Mouse (Mus musculus) CD4-positive helper T cell, adult 2 months (primary cell): Measurements from ENCODE around the gene Kcnab2.

Experiments used
- DNase-seq: peaks from one replicate; pipeline ENCODE4 v3.0.0-alpha.2; 2012; ENCODE audit warnings: low read depth, missing footprints, low spot score

Kcnab2 gene

DNA sequence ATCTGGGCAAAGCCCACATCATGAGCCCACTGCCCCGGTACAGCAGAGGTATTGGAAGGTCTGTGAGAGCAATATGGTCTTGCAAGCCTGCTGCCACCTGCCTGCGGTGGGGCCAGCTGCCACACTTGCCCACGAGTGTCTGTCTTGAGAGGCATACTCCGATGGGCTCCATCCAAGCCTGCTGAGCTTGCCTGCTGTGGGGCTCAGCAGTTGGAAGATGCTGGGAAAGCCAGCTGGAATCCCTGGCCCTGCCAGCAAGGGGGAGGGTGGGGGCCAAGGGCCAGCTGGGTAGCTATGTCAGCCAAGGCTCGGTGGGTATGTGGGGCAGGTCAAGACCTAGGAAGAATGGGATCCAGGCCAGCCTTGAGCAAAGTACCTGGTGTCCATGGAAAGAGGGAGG lies 85.5 kb downstream of the Kcnab2 start:
- DNase-seq = no peak

DNA sequence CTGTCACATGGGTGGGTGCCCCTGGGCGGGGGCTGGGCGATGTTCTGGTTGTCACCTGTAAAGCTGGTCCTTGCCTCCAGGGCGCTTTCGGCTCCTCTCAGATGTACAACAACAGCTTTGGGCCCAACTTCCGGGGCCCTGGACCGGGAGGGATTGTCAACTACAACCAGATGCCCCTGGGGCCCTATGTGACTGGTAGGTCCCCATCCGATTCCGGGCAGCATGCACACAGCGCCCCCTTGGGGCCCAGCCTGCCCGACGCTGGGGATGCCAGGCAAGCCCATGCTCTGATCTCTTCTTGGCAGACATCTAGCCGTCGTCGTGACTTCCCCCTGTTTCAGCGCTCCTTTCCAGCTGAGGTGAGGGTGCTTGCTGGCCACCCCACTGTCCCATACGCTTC lies 92.0 kb downstream of the Kcnab2 start:
- DNase-seq = peak; percentile 25

DNA sequence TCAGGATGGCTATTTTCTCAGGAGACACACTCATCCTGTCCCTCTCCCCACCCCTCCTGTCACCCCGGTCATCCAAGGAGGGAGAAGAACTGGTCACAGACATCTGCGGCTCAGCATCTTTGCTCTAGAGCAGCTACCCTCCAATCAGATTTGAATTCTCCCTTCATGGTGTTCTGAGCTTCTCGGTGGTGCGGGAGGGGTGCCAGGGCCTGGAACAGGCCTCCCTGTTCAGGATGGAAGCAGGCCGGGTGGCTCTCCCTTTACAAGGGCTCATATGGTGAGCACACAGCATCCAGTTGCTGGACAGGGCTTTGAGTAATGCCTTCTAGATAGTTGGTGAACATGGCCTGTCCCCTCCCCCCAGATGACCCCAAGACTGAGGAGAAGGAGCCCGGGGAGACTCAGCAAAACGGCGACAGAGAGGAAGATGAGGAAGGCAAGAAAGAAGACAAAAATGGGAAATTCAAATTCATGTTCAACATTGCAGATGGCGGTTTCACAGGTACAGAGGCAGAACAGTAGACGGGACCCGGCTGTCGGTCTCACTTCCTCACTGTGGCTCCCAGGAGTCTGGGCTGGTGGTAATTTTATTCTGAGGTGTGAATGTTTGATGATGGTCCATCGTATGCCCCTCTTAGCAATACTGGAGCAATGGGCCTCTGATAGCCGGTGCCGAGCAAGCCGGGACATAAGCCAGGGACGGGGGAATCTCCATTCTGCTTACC lies 95.0 kb downstream of the Kcnab2 start:
- DNase-seq = no peak

DNA sequence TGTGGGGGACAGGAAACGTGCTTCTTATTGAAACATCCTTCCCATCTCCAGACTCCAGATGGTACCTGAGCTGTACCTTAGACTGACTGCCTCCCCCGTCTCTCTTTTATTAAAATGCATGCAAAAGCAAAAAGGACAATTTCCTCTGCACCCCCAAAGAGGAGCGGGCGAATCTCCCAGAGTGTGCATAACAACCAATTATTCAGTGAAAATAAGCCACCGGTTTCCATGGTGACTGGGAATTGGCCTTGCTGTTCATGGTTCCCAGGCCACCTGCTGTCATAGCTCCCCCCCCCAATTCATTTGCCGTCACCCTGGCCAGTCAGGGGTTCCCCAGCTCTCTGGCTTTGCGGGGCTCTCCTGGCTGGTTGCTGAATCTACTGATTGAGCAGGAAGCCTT lies 112.4 kb downstream of the Kcnab2 start:
- DNase-seq = no peak

DNA sequence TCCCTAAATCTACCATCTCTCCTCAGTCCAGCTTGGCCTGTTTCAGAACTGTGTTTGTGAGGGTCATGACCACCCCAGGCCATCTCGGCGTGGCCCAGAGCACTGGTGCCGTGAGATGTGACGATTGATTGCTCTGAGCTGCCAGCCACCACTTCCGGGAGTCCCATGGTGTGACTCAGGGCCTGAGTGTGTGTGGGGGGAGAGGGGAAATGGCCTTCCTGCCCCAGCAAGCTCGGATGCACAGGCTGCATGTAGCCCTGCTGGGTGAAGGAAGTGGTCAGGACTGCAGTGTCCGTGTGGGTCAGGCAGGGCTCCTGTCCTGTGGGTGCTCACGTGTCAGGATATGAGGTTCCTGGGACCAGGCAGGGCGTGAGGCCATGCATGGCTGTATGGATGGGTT lies 115.5 kb downstream of the Kcnab2 start:
- peak; percentile 21 for DNase-seq

DNA sequence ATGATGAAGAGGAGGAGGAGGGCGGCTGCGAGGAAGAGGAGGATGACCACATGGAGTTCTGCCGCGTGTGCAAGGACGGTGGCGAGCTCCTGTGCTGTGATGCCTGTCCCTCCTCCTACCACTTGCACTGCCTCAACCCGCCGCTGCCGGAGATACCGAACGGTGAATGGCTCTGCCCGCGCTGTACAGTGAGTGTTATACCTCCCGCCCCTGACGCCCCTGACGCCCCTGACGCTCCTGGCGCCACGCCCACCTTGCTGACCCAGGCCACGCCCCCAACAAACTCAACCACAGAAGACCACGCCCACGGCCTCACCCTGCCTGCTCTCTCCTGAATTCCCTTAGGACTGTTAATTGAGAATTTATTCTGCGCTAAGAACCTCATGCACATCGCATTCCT lies 116.8 kb downstream of the Kcnab2 start:
- peak; percentile 27 for DNase-seq

DNA sequence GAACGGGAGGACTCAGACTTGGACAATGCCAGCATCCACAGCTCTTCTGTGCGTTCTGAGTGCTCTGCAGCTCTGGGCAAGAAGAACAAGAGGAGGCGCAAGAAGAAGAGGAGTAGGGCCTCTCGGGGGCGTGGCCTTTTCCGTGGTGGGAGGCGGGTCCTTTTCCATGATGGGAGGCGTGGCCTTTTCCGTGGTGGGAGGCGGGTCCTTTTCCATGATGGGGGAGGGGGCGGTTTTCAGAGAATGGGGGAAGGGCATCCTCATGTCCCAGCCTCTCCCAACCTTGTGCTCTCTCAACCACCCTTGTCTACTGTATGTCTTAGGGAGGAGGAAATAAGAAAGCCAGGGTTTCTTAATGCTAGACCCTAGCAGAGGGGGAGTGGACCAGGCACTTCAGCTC lies 118.0 kb downstream of the Kcnab2 start:
- no peak for DNase-seq

DNA sequence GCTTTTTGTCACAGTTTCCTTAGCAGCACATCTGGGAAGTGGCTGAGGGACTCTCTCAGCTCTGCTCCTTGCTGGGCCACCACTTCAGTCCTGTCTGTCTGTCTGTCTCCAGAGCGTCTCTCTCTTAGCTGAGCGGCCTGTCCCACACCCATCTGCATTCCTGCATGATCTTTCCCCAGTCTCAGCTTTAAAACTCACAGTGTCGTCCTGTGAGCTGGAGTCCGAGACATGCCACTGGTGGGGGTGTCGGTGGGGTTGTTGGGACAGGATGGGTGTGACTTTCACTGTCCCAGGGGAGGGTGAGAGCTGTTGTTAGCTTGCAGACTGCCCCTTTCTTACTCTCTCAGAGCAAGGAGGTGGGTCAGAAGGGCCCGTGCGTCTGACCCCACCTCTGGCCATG lies 122.0 kb downstream of the Kcnab2 start:
- DNase-seq = no peak

DNA sequence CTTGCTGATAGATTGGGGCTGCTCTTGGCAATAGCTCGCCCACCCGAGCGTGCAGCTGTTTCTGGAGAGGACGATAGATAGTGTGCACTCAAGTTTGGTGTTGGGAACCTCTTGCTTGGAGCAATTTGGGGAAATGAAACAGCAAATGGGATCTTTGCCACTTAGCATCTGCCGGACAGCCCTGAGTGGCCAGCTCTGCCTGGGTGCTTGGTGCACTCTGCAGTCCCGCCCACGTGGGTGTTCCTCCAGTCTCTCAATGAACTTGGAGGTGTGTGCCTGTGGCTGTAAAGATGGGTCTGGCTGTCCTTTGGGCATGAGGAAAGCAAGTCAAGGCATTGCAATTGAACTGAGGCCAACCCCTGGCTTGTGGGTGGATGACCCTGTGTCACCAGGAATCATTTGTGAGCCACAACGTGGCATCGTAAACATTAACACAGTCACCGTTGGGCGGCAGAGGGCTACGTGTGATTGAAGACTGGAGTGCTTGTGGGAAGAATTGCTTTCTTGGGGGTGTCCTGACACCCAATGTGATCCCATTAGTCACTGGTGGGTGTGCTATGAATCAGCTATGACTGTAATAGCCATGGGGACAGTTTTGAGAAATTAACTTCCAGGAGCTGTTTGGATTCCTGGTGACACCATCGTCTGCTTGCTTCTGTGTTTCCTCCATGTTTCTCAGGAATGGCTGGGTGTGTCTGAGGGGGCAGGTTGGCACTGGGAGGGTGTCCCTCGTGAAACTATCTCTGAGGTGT lies 123.6 kb downstream of the Kcnab2 start:
- no peak for DNase-seq

DNA sequence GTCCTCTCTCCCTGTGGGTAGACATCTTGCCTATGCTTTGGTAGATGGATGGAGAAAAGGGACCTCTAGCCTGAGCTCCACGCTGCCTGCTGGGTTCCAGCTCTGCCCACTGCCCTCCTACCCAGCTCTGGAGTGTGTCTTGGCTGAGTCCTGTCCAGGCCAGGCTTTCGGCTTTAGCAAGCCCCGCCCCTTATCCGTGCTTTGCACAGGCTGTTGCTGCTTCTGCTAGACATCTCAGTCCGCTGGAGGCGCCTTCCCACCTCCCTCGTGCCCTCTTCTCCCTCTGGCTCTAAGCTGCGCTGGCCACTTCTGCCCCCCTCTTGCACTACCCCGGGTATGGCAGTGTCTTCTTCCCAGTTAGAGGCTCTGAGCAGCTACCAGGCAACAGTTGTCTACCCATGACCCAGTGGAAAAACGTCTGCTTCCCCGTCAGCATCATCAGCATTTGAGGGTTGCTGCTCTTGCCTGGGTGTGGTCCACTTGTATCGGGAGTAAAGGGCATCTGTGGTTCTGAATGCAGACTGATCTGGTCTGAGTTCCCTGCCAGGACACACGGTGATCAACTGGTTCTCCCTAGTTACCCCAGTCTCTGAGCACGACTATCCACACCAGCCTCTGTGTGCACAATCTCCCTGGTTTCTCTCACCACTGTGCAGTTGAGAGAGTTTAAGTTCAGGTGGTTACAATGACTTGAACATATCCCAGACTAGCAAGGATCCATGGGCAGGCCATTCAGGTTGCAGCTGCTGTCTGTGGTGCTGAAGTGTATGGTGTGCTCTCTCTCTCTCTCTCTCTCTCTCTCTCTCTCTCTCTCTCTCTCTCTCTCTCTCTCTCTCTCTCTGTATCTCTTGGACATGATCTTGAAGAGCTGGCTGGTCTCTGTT lies 126.0 kb downstream of the Kcnab2 start:
- DNase-seq = no peak

DNA sequence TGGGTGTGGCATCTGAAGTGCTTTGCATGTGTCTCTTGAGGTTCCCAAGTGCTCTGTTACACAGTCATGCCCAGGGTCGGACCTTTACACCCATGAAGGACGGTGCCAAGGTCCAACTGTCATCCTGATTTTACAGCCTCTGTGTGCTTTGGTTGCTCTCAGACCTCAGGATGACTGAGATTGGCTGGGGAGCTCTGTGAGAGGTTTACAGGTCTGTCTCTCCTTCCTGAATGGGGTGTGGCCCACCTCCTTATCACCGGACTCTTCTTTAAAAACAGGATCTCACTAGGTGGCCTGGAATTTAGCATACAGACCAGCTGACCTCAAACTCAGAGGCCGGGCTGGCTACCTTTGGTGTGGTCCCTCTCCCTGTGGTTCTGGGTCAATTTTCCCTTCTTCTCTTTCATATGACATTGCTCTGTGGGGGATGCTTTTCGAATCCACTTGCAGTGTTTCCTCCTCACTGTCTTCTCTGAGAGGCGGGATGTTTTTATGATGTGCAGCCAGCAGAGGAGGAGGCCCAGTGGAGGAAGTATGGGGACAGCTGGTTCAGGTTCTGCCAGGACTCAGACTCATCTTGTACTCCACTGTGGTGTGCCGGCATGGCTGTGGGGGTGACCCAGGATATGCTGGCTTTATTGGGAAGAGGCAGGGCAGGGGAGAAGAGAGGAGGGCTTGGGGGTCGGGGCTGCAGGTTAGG lies 126.8 kb downstream of the Kcnab2 start:
- DNase-seq = no peak

DNA sequence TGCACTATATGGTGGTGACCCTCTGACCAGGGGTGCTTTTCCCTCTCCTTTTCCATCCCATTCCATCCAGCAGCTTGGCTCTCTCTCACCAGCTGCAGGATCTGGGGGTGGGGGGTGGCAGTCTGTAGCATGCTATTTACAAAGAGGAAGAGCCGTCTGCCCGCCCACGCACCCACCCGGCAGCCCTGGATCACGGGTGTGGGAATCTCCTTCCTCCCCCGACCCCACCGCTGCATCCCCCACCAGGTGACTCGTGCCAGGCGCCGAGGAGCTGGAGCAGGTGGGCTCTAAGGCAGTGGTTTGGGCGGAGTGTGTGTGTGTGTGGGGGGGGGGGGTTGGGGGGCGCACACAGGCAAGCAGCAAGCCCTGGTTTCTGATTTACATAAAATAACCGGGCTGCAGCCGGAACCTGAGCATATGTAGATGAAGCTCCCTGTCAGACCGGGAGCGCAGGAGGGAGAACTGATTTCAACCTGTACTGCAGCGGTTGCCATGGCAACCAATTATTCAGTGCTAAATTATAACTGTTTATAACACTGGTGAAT lies 127.8 kb downstream of the Kcnab2 start:
- no peak for DNase-seq

DNA sequence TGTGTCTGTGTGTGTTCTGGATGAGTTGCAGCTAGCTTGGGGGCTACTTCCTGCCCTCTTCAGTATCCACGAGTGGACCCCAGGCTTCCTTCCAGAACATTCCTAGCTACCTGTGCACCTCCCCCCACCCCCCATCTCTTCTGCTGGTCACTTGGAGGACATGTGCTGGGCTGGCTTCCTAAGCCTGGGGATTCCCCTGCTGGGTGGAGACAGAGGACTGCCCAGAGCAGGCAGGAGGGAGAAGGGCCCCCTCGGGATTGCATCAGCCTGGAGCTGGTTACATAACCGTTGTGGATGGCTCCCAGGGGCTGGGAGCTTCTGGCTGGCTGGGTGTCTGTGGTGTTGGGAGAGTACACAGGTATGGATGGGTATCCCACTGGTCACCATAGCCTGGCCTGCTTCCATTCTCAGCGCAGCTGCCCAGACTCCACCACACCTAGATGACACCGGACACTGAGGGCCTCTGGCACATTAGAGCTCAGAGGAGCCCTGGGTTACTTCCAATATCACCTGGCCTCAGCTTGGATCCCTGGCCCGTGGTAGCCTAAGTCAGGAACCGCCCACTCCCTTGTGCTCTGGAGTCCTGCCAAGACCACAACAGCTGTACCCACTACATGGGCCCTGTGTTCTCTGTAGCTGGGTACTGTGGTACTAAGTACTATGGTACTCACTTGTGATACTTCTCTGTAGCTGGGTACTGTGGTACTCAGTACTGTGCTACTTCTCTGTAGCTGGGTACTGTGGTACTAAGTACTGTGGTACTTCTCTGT lies 132.4 kb downstream of the Kcnab2 start:
- no peak for DNase-seq

DNA sequence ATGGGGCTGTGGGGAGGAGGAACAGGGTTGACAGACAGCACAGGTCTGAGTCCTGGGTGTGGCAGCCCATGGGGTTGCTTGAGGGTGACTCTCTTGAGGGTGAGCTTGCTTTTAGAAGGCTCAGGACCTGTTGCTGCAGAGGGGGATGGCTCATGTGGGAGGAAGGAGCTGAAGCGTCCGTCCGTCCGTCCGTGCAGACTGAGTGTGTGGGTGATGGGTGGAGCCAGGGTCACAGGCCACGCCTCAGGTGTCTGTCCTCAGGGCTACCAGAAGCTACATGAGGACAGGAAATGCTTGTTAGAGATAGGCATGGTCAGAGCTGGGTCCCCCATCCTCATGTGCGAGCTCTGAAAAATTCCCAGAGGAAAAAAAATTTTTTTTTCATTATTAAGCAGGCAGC lies 133.0 kb downstream of the Kcnab2 start:
- no peak for DNase-seq

DNA sequence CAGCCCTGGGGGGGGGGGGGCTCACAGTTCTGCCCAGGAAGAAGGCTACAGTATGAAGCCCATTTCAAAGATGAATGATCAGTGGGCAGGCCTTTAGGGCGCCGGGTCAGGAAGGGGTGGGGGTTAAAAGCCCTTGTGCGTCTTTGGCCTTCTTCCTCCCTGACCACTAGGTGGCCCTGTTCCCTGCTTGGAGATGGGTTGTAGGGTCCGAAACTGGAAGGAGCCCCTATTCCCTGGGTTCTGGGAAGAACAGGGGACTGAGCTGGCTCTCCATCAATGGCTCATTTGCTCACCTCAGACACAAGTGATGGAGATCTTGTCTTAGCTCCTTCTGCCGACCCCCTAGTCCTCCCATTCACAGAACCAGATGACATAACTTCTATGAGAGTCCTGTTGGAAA lies 134.4 kb downstream of the Kcnab2 start:
- no peak for DNase-seq
